Mouse (Mus musculus) ovary, postnatal 36 days (tissue): ENCODE data around the gene Dnaaf5.

Experiments
- DNase-seq: peaks from one replicate; pipeline ENCODE4 v3.0.0; 2022; ENCODE audit warnings: low spot score, mixed read lengths

The Dnaaf5 gene

DNA sequence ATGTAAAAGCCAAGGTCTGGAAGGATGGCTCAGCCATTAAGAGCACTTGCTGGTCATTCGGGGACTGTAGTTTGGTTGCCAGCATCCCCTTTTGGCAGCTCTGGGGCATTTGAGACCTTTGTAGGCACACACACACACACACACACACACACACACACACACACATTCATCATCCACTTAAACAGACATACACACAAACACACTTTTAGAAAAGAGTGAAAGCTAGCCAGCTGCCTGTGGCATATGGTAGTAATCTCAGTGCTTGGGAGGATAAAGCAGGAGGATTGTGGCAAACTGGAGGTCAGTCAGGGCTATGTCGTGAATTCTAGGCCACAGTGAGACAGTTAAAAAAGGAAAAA, 49.6 kb downstream of the Dnaaf5 start:
- DNase-seq = no peak

DNA sequence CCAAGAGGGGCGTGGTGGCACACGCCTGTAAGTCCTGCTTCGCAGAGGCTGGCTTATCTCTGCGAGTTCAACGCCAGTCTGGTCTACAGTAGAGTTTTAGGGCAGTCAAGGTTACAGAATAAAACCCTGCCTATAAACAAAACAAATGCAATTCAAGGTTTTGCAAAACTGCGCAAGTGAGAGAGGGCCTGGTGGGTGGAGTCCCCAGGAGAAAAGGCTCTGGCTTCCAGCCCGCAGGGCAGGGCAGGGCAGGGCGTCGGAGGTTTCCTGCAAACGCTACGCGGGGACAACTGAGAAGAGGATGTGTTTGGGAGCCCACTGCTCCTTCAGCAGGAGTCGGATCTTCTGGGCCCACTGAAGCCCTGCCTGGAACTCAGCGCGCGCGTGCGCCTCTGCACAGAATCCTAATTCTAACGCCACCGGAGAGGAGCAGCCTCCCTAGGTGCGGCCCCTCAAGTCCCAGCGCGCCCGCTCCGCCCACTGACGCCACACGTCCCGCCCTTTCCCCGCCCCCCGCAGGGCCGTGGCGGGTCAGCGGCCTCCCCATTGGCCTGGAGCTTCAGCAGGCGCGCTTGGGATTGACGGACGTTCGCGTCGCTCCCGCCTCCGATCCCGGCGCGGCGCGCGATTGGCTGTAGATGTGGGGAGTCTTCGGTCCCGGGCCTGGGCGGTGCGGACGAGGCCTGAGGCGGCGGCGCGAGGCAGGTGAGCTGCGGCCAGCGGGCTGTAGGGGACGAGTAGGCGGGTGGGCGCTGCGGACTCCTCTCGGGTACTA, 50.2 kb downstream of the Dnaaf5 start, which contains the start of gene Sun1:
Sun1 (plus strand) TSS at position 643 of the 775 bp plus-strand sequence.
- DNase-seq = peak; percentile 99

- no peak for DNase-seq
Measured at GRCm38 (mm10) chr5:139200770-139201569, 50.9 kb downstream of the Dnaaf5 start.

DNA sequence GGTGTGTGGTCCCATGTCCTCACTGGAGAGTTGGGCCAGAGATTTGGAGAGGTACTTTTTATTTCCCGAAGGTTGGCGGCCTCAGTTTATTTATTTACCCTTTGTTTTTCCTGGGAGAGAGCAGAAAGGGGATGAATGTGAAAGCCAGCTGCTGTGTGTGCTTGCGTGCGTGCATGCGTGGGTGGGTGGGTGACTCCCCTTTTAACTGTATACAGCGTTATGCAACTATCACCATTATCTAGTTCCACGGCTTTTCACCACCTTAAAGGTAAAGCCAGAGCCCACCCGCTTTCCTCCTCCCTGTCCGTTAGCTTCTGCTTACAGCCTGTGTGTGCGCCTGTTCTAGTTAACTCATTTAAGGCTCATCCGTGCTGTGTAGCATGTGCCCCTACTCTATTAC, 52.1 kb downstream of the Dnaaf5 start:
- DNase-seq = no peak

- no peak for DNase-seq
Measured at GRCm38 (mm10) chr5:139203312-139203711, 53.3 kb downstream of the Dnaaf5 start.

DNA sequence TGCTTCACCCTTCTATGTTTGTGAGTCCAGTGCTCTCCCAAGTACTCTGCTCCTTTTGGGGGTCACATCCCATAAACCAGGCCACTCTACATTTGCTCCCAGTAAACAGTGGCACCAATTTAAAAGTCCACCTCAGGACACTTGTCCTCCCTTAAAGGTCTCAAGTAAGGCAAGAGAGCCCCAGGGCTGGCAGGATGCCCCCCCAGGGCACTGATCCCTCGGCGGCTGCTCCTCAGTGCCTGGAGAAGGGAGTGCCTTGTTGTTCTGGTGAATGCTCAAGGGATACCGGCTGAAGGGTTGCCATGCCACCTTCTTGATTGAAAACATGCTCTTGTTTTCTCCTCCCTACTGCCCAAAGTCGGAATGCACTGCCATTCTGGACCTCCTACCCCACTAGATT, 56.1 kb downstream of the Dnaaf5 start:
- no peak for DNase-seq

DNA sequence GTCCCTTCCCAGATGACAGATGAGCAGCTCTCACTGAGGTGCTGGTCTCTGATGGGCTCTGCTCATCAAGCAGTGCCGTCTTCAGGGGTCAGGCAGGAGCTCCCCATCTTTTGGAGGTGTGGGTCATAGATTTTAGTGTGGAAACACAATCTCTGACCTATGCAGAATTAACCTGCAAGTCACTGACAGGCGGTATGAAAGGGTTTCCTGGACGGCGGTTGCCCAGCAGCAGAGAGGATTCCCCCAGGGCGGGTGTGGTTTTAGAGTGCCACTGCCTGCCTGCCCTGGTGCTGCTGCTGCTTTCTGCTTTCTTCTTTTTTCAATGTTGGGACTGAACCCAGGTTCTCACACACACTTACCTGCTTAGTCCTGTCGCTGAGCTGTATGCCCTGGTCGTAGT, 56.5 kb downstream of the Dnaaf5 start:
- no peak for DNase-seq

- DNase-seq = no peak
Measured at GRCm38 (mm10) chr5:139208183-139208582, 58.2 kb downstream of the Dnaaf5 start.

GRCm38 (mm10) chr5:139208871-139209684, 59.1 kb downstream of the Dnaaf5 start:
- DNase-seq = no peak

GRCm38 (mm10) chr5:139209685-139210026, 59.6 kb downstream of the Dnaaf5 start:
- DNase-seq = no peak

DNA sequence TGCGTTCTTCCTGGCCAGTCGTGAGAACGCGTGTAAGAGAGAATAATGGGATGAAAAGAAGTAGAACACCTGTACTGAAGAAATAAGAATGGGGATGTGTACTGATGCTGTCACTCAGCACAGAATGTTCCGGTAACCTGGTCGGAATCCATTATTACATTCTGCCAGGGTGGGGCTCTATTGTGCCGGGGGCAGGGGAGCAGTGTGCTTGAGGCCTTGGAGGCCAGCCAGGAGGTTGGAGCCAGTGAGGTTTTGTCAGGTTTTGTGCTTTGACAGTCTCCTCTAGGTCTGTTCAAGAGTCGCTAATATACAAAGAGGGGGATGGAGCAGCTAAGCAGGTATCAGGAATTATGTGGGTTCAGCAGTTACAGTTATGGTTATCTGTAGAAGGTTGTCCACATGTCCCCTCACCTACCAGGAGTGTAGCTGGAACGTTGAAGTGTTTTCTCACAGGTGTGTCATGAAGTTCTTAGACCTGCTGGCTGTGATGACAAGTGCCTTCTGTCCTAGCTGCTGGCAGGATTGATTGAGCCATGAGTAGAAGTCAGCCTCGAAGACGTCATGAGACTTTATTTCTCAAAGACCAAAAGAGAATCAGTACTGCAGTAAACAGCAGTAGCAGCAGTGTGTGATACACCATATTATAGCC, 61.8 kb downstream of the Dnaaf5 start:
- no peak for DNase-seq

DNA sequence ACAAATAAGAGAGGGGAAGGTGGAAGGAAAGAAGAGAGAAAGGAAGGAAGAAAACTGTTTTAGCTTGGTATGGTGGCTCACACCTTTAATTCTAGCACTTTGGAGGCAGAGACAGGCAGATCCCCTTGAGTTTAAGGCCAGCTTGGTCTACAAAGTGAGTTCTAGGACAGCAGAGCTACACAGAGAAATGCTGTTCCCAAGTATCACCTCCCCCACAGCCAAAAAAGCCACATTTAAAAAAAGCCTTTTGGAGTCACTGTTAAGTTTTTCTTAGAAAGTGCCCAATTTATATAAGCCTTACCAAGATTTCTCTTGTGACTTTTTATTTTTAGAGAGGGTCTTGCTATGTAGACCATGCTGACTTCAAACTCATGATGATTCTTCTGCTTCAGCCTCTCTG, 64.3 kb downstream of the Dnaaf5 start:
- DNase-seq = no peak

DNA sequence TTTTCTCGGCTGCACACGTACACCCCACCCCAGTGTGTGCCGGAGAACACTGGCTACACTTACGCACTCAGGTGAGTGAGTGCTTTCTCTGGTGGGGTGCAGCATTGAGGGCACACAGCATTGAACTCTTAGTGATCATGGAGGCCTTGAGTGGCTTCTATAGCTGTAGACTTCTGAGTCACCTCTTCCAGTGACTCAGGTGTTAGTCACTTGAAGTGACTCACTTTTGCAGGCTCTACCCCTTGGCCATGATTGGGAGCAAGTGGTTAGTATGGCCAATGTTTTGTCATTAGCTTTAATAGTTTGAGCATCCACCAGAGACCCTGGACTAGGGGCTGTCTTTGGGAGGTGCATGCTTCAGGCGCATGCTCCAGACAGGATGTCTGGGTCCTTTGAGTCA, 65.2 kb downstream of the Dnaaf5 start:
- DNase-seq = no peak

GRCm38 (mm10) chr5:139216121-139216520, 66.1 kb downstream of the Dnaaf5 start:
- DNase-seq = no peak

- DNase-seq = no peak
Measured at GRCm38 (mm10) chr5:139216774-139217173, 66.8 kb downstream of the Dnaaf5 start.

DNA sequence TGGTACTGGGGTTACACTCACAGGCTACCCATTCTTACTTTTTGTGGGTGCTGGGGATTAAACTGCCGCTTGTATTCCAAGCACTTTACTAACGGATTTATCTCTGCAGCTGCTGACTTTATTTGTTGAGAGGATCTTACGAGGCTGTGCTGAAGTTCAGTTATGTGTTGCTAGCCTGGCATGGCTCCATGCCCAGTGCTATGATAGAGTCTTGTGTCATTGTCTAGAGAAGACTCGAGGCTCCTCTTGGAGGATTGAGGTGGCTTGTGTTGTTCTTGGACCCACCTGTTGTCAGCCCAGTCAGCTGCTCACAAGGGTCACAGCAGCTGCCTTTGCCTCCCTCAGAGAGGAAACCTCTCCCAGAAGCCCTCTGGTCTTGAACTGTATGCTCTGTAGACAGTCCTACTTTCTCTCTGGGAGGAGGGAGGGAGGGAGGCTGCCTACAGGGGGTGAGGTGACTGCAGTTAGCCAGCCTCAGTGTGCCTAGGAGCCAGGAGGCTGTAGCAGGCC, 70.0 kb downstream of the Dnaaf5 start:
- no peak for DNase-seq

- DNase-seq = no peak
Measured at GRCm38 (mm10) chr5:139220610-139221009, 70.6 kb downstream of the Dnaaf5 start.

GRCm38 (mm10) chr5:139223331-139223730, 73.3 kb downstream of the Dnaaf5 start:
- no peak for DNase-seq

DNA sequence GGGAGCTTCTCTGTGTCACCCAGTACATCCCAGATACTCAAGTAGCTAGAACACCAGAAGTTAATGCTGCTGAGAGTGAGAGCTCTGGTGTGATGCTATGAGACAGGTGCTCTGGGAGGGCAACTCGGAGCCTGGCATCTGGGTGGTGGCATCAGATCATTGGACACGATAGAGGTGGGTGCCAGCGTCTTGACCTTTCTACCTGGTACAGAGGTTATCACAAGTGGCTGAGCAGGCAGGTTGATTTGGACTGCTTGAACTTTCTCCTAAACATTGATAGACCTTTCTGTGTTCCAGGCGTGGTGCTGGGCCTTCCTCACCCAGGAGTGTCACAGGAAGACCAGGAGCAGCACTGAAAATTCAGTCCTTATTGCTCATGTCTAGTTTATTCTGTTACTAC, 77.2 kb downstream of the Dnaaf5 start:
- no peak for DNase-seq

DNA sequence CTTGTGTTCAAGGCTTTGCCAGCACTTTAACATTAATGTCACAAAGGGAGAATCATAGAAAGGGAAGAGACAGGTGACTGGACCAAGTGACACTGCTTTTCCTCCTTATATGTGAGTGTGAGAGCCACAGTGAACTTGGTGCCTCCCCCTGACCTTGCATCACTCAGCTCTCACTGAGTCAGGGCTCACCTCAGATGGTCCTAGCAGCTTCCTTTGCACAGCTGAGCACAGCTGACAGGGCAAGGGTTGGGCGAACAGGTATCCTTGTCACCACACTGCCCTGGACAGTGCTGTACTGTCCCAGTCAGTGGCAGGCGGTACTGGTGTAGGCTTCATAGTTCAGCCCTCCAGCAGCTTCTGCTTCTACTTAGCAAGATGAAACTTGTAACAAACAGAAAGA, 77.6 kb downstream of the Dnaaf5 start:
- no peak for DNase-seq

GRCm38 (mm10) chr5:139228318-139228717, 78.3 kb downstream of the Dnaaf5 start:
- no peak for DNase-seq

DNA sequence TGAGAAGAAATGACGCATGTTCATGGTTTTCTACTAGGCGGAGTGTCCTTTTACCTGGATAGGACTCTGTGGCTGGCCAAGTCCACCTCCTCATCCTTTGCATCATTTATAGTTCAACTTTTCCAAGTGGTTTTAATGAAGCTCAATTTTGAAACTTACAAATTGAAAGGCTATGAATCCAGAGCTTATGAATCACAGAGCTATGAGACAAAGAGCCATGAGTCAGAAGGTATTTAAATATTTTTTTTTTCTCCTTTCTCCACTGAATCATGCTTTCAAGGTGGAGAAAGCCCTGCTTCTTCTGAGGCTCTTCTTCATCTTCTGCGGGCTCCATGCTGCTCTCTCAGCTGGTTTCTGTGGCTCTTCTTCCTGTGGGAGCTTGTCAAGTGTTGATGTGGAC, 79.7 kb downstream of the Dnaaf5 start:
- no peak for DNase-seq
